Mouse (Mus musculus) lung, embryonic 14.5 days (tissue): ENCODE measurements at regions not wholly inside any gene's neighbourhood (a gene's known extent, or its start where the extent isn't known, plus 50 kb on each side); places are given as distances from the start of the nearest gene placed in this dataset.

Source experiments
- ATAC-seq: fragments of 200-750 bp; cut with Nextera tagmentation; 2 replicates; pipeline ENCODE4 v1.8.0; 2017; ENCODE audit warnings: mild to moderate bottlenecking, moderate TSS enrichment, moderate library complexity; ENCODE audit not compliant: insufficient read depth
- DNase-seq: peaks from one replicate; pipeline ENCODE4 v3.0.0-alpha.2; 2015
- H3K27ac ChIP-seq: fragments of 300-500 bp; sonication (generic); 2 replicates; pipeline ENCODE4 v1.5.1; 2014; ENCODE audit warnings: low read depth, mild to moderate bottlenecking, moderate library complexity
- H3K27me3 ChIP-seq: fragments of 300-500 bp; sonication (generic); 2 replicates; pipeline ENCODE4 v1.6.1; 2014; ENCODE audit warnings: low read length, control low read depth; ENCODE audit not compliant: insufficient read depth
- H3K36me3 ChIP-seq: fragments of 300-500 bp; sonication (generic); 2 replicates; pipeline ENCODE4 v1.6.1; 2014; ENCODE audit warnings: control low read depth; ENCODE audit not compliant: insufficient read depth
- H3K4me1 ChIP-seq: fragments of 300-500 bp; sonication (generic); 2 replicates; pipeline ENCODE4 v1.6.1; 2014; ENCODE audit warnings: antibody characterized with exemption, control low read depth; ENCODE audit not compliant: insufficient read depth
- H3K4me2 ChIP-seq: fragments of 300-500 bp; sonication (generic); 2 replicates; pipeline ENCODE4 v1.6.1; 2014; ENCODE audit warnings: mild to moderate bottlenecking
- H3K4me3 ChIP-seq: fragments of 300-500 bp; sonication (generic); 2 replicates; pipeline ENCODE4 v1.5.1; 2014; ENCODE audit warnings: low read depth, low read length
- H3K9ac ChIP-seq: fragments of 300-500 bp; sonication (generic); 2 replicates; pipeline ENCODE4 v1.6.1; 2014
- H3K9me3 ChIP-seq: fragments of 300-500 bp; sonication (generic); 2 replicates; pipeline ENCODE4 v1.6.1; 2016; ENCODE audit warnings: low read depth, low read length, control low read depth
- CTCF ChIP-seq: IDR thresholded peaks from 2 replicates; pipeline ENCODE4 v1.5.1; 2016; ENCODE audit warnings: antibody characterized with exemption, low read depth
- WGBS: fragments of 180-500 bp; shearing (Covaris S2); extraction: QIAGEN DNeasy Blood & Tissue Kit; methylation state at CpG from one replicate; pipeline ENCODE4 v1.1.7; 2014; 5-methylcytosine and 5-hydroxymethylcytosine counted together

- no peak overlapping the region for H3K27ac ChIP-seq
- no peaks in the 10 kb centered on the region for H3K27me3 ChIP-seq
- ATAC-seq (no peak), DNase-seq (no peak)
- no peak for TF ChIP-seq CTCF
- H3K4me1 ChIP-seq = no peaks in the 10 kb centered on the region; the same call in 1 of the 2 replicates
- no peak overlapping the region for H3K4me2 ChIP-seq
- no peak overlapping the region for H3K9ac ChIP-seq
- H3K4me3 ChIP-seq = no peak overlapping the region
- H3K9me3 ChIP-seq = no peaks in the 10 kb centered on the region
- WGBS = 93% methylated on average over 8 of the region's 8 CpGs
- no peaks in the 10 kb centered on the region for H3K36me3 ChIP-seq
These were observed 83.3 kb upstream of the Map3k1 start for GRCm38 (mm10) chr13:111892141-111892540.

DNA sequence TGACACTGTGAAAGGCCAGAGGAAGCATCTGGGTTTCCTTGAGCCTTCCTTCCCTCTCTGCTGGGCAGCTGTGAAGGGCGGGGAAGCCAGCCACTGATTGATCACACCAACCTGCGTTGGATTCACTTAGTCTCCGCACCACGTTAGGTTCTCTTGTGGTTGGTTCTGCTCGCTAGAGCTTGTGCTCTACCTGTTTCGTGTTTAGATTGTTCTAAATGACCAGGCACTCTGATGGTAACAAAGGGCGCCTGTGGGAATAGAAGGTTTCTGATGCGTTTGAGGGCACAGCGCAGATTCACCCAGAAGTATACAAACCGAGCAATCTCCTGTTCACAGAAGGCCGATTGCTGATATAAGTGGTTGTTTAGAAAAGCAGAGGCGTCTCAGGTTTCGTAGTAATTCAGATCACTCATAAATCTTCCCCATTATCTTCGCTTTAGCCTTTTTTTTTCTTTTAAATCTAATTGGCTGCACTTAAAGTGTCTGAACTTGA, 84.5 kb upstream of the Map3k1 start:
- ATAC-seq = no peak
- WGBS = 14% methylated on average over 14 of the region's 14 CpGs
- Histone ChIP-seq H3K9me3 (no peaks in the 10 kb centered on the region), H3K36me3 (no peaks in the 10 kb centered on the region), H3K4me1 (no peaks in the 10 kb centered on the region; the same call in 1 of the 2 replicates), H3K27me3 (no peaks in the 10 kb centered on the region), H3K4me3 (no peak overlapping the region), H3K4me2 (peak overlapping the region; percentile 32; the same call in 1 of the 2 replicates), H3K9ac (no peak overlapping the region), H3K27ac (no peak overlapping the region)
- TF ChIP-seq CTCF = no peak
- peak; percentile 37 for DNase-seq

- H3K4me1 ChIP-seq = no peaks in the 10 kb centered on the region; the same call in 1 of the 2 replicates
- H3K9me3 ChIP-seq = no peaks in the 10 kb centered on the region
- H3K36me3 ChIP-seq = no peaks in the 10 kb centered on the region
- WGBS = 68% methylated on average over 15 of the region's 15 CpGs
- H3K27me3 ChIP-seq = no peaks in the 10 kb centered on the region
- no peak for ATAC-seq
- H3K9ac ChIP-seq = no peak overlapping the region
- no peak overlapping the region for H3K27ac ChIP-seq
- DNase-seq = peak; percentile 19
- TF ChIP-seq CTCF = no peak
- peak overlapping the region; percentile 1; the same call in 1 of the 2 replicates for H3K4me2 ChIP-seq
- H3K4me3 ChIP-seq = no peak overlapping the region
These were observed 86.1 kb upstream of the Map3k1 start for GRCm38 (mm10) chr13:111894804-111895478.

- Histone ChIP-seq H3K9ac (no peak overlapping the region), H3K4me1 (no peaks in the 10 kb centered on the region; the same call in 1 of the 2 replicates), H3K9me3 (no peaks in the 10 kb centered on the region), H3K27ac (no peak overlapping the region), H3K4me2 (no peak overlapping the region), H3K27me3 (no peaks in the 10 kb centered on the region), H3K36me3 (no peaks in the 10 kb centered on the region), H3K4me3 (no peak overlapping the region)
- no peak for ATAC-seq
- no peak for TF ChIP-seq CTCF
- DNase-seq = peak; percentile 54
- 11% methylated on average over 2 of the region's 2 CpGs for WGBS
These were observed 87.5 kb upstream of the Map3k1 start for GRCm38 (mm10) chr13:111896279-111896678.

DNA sequence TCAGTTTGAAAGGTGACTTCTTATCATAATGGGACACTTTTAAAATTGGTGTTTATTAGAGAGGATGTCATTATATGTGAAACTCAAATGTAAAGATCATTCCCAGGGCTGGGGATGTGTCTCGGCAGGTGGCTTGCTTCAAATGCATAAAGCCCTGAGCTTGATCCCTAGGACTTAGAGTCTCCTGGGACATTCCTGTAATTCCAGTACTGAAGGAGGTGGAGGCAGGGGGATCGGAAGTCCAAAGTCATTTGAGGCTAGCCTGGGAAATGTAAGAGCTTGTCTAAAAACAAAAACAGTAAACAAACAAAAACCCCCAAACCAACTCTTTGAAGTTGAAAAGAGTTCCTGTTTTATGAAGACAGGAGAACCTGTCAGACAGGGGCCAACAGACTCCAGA, 94.6 kb upstream of the Map3k1 start:
- Histone ChIP-seq H3K9ac (no peak overlapping the region), H3K9me3 (no peaks in the 10 kb centered on the region), H3K27ac (no peak overlapping the region), H3K36me3 (no peaks in the 10 kb centered on the region), H3K27me3 (no peaks in the 10 kb centered on the region), H3K4me2 (no peak overlapping the region), H3K4me1 (peaks cover 5% of the 10 kb centered on the region; the same call in 1 of the 2 replicates), H3K4me3 (no peak overlapping the region)
- TF ChIP-seq CTCF = no peak
- 43% methylated on average over 2 of the region's 2 CpGs for WGBS
- DNase-seq (no peak), ATAC-seq (no peak)

- no peak for ATAC-seq
These were observed 95.1 kb upstream of the Map3k1 start for GRCm38 (mm10) chr13:111903931-111904330.

GRCm38 (mm10) chr13:111904616-111905212, 95.9 kb upstream of the Map3k1 start:
- no peak for TF ChIP-seq CTCF
- Histone ChIP-seq H3K36me3 (no peaks in the 10 kb centered on the region), H3K9me3 (no peaks in the 10 kb centered on the region), H3K27ac (peak overlapping the region; percentile 74), H3K27me3 (no peaks in the 10 kb centered on the region), H3K9ac (no peak overlapping the region; the same call in 1 of the 2 replicates), H3K4me2 (peak overlapping the region; percentile 40), H3K4me1 (peaks cover 5% of the 10 kb centered on the region; the same call in 1 of the 2 replicates), H3K4me3 (no peak overlapping the region)
- DNase-seq (peak; percentile 67), ATAC-seq (peak; percentile 47)
- 22% methylated on average over 15 of the region's 17 CpGs for WGBS

More at GRCm38 (mm10) chr13:111903931-111904330, 95.1 kb upstream of the Map3k1 start:
- Histone ChIP-seq H3K9ac (no peak overlapping the region), H3K27me3 (no peaks in the 10 kb centered on the region), H3K9me3 (no peaks in the 10 kb centered on the region), H3K4me2 (no peak overlapping the region), H3K27ac (no peak overlapping the region), H3K4me1 (peaks cover 5% of the 10 kb centered on the region; the same call in 1 of the 2 replicates), H3K4me3 (no peak overlapping the region), H3K36me3 (no peaks in the 10 kb centered on the region)
- WGBS = 59% methylated on average over 9 of the region's 9 CpGs
- no peak for DNase-seq
- TF ChIP-seq CTCF = no peak
